Mouse (Mus musculus) neural tube, embryonic 10.5 days (tissue): ENCODE data around the gene Oard1.

ENCODE experiments used
- DNase-seq: peaks from one replicate; pipeline ENCODE4 v3.0.0-alpha.2; 2017; ENCODE audit warnings: low spot score; ENCODE audit errors: extremely low spot score

The Oard1 gene

DNA sequence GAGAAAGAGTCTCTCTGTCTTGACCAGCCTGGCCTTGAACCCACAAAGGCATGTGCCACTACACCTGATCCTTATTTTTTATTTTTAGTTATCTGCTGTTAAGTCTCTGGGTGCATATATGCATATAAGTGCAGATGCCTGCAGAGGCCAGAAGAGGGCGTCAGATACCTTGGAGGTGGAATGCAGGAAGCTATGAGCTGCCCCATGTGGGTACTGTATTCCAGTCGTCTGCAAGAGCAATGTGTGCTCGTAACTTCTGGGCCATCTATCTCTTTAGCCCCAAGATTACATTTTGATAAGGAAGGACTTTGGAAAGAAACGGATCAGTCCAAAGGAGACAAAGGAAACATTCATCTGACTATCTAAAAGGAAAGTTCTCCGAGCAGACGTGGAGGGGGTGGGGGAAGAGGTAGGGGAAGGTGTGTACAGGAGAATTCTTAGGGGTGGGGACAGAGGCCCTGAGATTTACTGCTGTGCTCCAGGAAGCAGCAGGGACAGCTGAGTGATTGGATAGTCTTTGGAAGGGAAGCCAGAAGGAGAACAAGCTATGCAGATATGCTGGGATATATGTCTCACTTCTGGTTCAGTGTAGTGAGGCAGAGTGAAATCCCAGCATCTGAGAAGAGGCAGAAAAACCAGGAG is 24.0 kb downstream of the Oard1 start:
- no peak for DNase-seq

DNA sequence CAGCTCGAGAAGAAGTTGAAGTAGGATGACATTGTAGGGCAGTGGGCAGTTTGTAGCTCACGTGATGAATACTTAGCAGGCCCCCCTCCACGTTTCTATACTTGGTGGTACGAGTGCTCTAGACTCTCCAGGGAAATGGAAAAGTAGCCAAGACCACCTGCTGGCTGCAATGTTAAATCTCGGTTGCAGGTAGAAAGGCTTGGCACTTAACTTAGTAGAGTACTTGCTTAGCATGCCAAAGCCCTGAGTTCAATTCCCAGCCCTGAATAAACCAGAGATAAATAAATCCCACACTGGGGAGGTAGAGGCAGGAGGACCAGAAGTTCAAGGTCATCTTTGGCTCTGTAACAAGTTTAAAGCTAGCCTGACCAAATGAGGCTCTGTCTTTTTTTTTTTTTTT is 24.7 kb downstream of the Oard1 start:
- no peak for DNase-seq

- DNase-seq = no peak
Observed at GRCm38 (mm10) chr17:48436487-48436886, 26.7 kb downstream of the Oard1 start.

DNA sequence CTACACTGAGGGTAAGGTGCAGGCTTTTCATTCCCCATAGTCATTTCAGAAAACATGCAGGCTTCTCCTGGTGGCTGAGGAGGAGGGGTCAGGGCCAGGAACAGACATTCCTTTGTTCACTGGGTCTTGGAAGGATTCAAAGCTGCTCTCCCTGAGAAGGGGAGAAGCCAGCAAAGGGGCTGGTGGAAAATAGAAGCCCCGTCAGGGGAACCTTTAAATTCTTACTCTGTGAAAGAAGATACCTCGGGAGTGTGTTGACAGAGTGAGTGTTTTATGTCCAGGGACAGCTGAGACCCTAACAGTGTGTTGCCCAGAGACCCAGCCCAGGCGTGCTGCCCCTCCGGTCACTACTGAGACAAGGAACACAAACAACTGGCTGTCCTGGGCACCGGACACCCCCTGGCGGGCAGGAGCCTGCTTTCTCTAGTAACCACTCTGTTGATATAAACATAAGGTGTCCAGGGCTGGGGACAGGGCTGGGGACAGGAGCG is 27.7 kb downstream of the Oard1 start:
- peak; percentile 51 for DNase-seq

GRCm38 (mm10) chr17:48442745-48443457 is 33.1 kb downstream of the Oard1 start:
- DNase-seq = no peak

GRCm38 (mm10) chr17:48443542-48444145 is 33.8 kb downstream of the Oard1 start:
- DNase-seq = no peak

GRCm38 (mm10) chr17:48447675-48448074 is 37.9 kb downstream of the Oard1 start:
- DNase-seq = no peak

- DNase-seq = no peak
Observed at GRCm38 (mm10) chr17:48450666-48451352, 41.0 kb downstream of the Oard1 start.

DNA sequence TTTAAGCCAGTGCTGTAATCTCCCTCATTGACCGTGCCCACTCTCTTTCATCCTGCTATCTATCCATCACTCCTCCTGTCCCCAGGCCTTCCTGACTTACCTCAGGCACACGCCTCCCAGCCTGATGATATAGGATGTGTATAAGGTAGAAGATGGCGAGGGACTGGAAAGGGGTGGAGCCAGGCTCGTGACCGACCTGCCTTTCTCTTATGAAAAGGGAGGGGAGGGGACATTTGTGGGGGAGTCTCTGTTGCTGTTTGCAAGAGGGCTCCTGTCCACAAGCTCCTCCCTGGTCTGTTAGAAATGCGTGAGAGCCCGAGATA is 41.5 kb downstream of the Oard1 start, which contains the start of gene Tspo2:
TSS of gene Tspo2 (minus strand) at position 170 of the 323 bp plus-strand sequence.
- DNase-seq = no peak

DNA sequence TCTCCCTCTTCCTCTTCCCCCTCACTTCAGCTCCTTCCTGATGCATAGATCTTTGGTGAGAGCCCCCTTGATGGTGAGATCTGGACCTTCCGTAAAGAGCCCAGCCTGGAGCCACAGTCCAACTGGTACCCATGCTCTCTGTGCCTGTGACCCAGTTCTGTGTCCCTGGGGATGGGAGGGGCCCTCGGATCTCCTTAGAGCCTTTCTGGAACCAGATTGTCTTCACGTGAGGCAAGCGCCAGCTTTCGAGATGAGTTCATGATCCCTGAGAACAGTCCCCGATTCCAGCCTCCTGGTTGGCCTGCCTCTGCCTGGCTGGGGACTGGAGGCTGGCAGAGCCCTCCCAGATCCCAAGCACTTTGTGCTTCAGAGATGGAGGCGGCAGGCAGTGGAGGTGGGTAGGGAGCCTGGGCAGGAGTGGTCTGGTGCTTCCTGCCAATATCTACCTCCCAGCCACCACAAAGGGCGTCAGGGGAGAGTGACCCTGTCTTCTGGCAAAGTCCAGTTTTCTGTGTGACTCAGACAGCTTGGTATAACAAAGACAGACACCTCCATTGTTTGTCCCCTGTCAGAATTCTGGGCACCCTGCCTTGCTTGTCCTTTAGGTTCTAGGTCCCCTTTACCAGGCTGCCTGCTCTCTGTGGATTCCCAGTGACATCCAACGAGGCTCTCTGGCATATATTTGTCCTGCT is 42.1 kb downstream of the Oard1 start:
- DNase-seq = no peak

DNA sequence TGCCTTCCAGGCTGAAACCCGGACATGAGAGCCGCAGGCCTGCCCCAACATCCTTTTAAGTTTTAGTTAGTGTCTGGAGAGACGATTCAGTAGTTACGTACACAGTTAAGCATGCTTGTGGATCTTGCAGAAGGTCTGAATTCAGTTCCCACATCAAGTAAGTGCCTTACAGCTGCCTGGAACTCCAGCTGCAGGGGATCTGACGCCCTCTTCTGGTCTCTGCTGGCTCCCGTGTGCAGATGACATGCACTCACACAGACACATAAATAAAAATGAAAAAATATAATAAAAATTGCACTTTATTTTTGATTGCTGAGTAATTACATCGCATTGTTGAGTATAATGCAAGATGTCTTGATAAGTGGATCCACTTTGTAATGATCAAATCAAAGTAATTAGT is 43.7 kb downstream of the Oard1 start:
- no peak for DNase-seq

DNA sequence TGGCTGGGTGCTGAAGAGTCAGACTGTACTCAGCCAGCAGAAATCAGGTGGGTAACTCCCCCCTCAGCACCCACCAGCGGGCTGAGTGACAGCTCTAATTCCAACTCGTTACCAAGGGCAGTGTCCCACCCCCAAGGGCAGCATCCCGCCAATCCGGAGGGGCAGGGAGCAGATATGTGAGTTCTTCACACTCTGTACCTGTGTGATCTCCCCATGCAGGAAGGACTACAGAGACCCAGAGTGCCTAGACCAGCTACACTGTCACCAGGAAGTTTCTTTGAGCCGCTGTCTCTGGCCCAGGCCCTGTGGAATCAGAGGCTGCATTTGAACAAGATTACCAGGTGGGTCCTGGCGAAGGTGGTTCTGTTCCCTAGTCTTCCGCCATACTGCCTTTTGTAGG is 44.4 kb downstream of the Oard1 start:
- no peak for DNase-seq

GRCm38 (mm10) chr17:48454688-48455087 is 44.9 kb downstream of the Oard1 start, which contains the start of gene Unc5cl:
TSS of gene Unc5cl (plus strand) at chr17:48454901.
- no peak for DNase-seq

- DNase-seq = no peak
Observed at GRCm38 (mm10) chr17:48455955-48456354, 46.1 kb downstream of the Oard1 start.

DNA sequence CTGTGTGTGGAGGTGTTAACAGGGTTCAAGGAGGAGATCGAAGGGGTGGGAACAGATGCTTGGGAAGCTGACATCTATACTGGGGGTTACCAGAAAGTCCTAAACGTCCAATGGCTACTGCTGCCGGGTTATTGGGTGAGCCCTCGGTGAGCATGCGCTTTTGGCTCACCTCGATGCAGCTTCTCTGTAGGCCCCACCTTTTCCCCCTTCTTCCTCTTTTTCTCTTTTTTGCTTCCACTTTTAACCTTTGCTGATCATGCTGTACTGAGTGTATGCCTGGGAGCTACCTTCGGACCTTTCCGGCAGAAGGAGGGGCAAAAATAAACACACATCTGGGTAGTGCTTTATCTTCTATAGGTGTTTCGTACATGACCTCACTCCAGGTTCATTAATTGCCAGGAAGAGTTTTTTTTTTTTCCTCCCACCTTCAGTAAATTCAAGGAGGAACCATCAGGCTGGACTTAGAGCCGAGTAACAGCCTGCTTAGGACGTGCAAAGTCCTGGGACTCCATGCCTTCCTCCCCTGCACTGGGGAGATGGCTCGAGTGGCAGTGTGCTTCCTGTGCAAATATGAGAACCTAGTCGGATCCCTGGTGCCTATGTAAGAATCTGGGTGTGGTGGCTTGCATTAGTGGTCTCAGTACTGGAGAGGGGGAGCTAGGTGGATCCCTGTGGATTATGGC is 48.3 kb downstream of the Oard1 start:
- no peak for DNase-seq

- no peak for DNase-seq
Observed at GRCm38 (mm10) chr17:48462096-48462495, 52.3 kb downstream of the Oard1 start.

DNA sequence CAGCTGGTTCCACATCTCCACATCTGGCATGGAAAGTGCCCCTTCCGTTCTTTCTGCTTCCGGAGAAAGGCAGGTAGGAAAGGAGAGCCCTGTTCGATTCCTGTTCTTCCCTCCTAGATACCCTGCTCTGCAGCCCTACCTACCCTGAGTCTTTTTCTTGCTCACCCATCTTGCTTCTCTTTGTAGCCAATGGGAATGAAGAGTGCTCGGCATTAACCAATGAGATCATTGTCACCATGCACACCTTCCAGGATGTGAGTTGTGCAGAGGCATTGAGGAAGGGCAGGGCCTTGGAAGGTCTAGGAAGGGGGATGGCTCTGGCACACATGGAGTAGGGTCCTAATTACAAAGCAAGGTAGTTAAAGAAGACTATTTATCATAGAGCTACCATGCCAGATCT is 53.6 kb downstream of the Oard1 start:
- DNase-seq = no peak
